Mouse (Mus musculus): Measurements from ENCODE around the gene Defb47. TPM values are rescaled to one million over a fixed set of nuclear protein-coding genes. Genes with fewer than 3 reads are reported as not detected.

Defb47 gene
- polyA plus RNA-seq, 1 experiment from 2014 or later = not detected

GRCm38 (mm10) chr14:63011471-63011870 lies 13.6 kb downstream of the Defb47 start, which contains the start of gene Defb43:
Gene Defb43, plus strand, starts transcription at chr14:63011771.
- ATAC-seq = no peak
- no peaks in the 10 kb centered on the region for H3K9me3 ChIP-seq (replicated peaks)
- 96% methylated on average over 5 of the region's 5 CpGs for WGBS

GRCm38 (mm10) chr14:63013082-63013481 lies 15.2 kb downstream of the Defb47 start:
- Histone ChIP-seq H3K27me3 (no peaks in the 10 kb centered on the region), H3K9ac (no peak overlapping the region), H3K36me3 (ENCODE audit: poor library complexity, severe bottlenecking) (no peaks in the 10 kb centered on the region), H3K4me1 (no peaks in the 10 kb centered on the region), H3K4me2 (no peak overlapping the region), H3K27ac (no peak overlapping the region), H3K9me3 (replicated peaks) (no peaks in the 10 kb centered on the region), H3K4me3 (no peak overlapping the region)
- WGBS = 81% methylated on average over 4 of the region's 4 CpGs
- no peak for ATAC-seq

More at GRCm38 (mm10) chr14:63011471-63011870, 13.6 kb downstream of the Defb47 start, which contains the start of gene Defb43:
- H3K4me2 ChIP-seq = no peak within 1 kb of the TSS
- no peaks in the 10 kb centered on the region for H3K27me3 ChIP-seq
- H3K4me1 ChIP-seq = no peaks in the 10 kb centered on the region
- no peak within 1 kb of the TSS for H3K9ac ChIP-seq
- no peak within 1 kb of the TSS for H3K4me3 ChIP-seq
- no peaks in the 10 kb centered on the region for H3K36me3 ChIP-seq (ENCODE audit: poor library complexity, severe bottlenecking)
- H3K27ac ChIP-seq = no peak within 1 kb of the TSS

DNA sequence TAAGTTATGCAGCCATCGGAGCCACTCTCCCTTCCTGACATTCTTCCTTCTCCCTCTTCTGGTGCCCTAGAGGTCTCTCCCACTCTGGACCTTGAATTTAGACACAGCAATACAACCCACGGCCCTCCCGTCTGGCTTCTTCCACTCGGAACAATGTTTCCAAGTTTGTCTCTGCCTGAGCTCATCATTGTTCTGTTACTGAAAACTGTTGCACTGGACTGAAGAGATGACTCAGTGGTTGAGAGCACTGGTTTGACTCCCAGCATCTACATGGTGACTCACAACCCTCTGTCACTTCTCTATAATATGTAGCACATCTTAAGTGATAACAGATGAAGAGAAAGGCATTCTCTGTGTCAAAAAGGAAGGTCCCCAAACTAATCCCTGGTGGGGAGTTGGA lies 16.8 kb downstream of the Defb47 start:
- no peaks in the 10 kb centered on the region for H3K4me1 ChIP-seq
- no peaks in the 10 kb centered on the region for H3K27me3 ChIP-seq
- H3K36me3 ChIP-seq (ENCODE audit: poor library complexity, severe bottlenecking) = no peaks in the 10 kb centered on the region
- H3K4me2 ChIP-seq = no peak overlapping the region
- 94% methylated on average over 4 of the region's 4 CpGs for WGBS
- H3K9ac ChIP-seq = no peak overlapping the region
- no peak for ATAC-seq
- H3K4me3 ChIP-seq = no peak overlapping the region
- H3K9me3 ChIP-seq (replicated peaks) = no peaks in the 10 kb centered on the region
- no peak overlapping the region for H3K27ac ChIP-seq

DNA sequence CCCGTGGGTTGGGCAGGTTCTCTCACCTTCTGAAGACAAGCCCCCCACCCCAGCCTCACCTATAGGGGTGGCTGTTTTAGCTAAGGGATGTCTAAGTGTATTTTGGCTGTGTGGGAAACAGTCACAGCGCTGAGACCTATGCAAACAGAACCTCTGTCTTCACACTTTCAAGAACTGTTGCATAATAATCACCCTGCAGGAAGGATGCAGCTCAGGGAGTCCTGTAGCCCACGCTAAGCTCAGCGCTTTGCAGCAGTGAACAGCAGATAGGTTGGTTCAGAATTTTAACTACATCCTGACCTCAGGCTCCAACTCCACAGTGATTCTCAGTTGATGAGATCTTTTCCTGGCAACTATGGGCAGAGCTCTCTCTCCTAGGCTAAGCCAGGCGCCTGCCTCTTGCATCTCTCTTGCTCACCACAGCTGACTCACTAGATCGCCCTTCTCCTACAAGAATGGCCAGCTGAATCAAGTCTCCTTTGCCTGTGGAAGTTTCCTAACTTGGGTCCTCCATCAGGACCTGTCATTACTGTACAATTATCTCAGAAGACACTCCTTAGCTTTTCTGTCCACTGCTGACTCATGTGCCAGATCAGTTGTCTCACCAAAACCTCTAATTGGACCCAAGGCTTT lies 22.8 kb downstream of the Defb47 start:
- no peak overlapping the region for H3K4me3 ChIP-seq
- no peak for ATAC-seq
- WGBS = 64% methylated on average over 6 of the region's 6 CpGs

DNA sequence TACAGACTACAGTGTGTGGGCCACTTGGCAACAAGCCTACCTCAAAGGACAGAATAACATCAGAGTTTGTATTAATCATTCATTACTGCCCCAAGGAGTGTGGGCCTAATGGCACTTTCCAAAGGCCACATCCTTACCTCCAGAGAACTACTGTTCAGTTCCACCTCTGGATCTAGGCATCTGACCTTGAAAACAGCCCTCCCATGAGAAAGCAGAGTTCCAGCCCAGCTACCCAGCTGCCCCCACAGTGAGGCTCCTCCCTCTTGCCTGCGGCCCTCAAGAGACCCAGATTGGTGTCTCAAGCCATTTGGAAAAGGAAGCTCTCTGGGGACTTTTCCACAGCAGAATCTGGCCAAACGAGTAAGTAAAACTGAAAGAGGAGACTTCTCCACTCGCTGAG lies 48.8 kb downstream of the Defb47 start, which contains the start of gene Defb42:
Defb42 (plus strand) TSS at position 301 of the 400 bp plus-strand sequence.
- H3K4me3 ChIP-seq = no peak within 1 kb of the TSS
- no peak within 1 kb of the TSS for H3K9ac ChIP-seq
- no peak for ATAC-seq
- H3K4me2 ChIP-seq = no peak within 1 kb of the TSS
- no peaks in the 10 kb centered on the region for H3K27me3 ChIP-seq
- H3K4me1 ChIP-seq = no peaks in the 10 kb centered on the region
- H3K9me3 ChIP-seq (replicated peaks) = no peaks in the 10 kb centered on the region
- 81% methylated on average over 3 of the region's 3 CpGs for WGBS
- H3K27ac ChIP-seq = no peak within 1 kb of the TSS
- no peaks in the 10 kb centered on the region for H3K36me3 ChIP-seq (ENCODE audit: poor library complexity, severe bottlenecking)

More for the DNA sequence above, 22.8 kb downstream of the Defb47 start:
- H3K4me1 ChIP-seq = no peaks in the 10 kb centered on the region
- no peaks in the 10 kb centered on the region for H3K36me3 ChIP-seq (ENCODE audit: poor library complexity, severe bottlenecking)
- no peak overlapping the region for H3K4me2 ChIP-seq
- no peaks in the 10 kb centered on the region for H3K27me3 ChIP-seq
- no peaks in the 10 kb centered on the region for H3K9me3 ChIP-seq (replicated peaks)
- H3K27ac ChIP-seq = no peak overlapping the region
- no peak overlapping the region for H3K9ac ChIP-seq

DNA sequence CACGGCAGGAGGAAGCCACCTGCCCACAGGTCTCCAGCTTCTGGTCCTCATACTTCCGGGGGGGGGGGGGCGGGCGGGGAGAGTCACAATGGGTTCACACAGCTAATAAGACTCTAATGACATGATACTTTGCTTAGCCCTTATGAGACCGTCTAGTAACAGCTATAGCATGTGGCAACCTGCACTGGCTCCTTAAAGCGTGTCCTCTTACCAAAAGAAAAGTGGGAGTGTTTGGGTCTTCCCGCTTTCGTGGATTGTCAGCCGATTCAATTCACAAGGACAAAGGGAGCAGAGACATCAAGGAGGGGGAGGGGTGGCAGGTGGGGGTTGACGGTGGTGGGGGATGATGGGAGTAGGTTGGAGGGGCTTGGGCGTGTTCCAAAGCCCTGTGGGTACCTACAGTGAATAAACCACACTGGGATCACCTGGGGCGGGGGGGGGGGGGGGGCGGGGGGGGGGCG lies 52.1 kb downstream of the Defb47 start, which contains the start of gene Defb30:
Defb30 (minus strand) TSS at position 51 of the 461 bp plus-strand sequence.
- Histone ChIP-seq H3K4me2 (no peak within 1 kb of the TSS), H3K9me3 (replicated peaks) (no peaks in the 10 kb centered on the region), H3K27ac (no peak within 1 kb of the TSS), H3K27me3 (no peaks in the 10 kb centered on the region), H3K4me1 (peaks cover 5% of the 10 kb centered on the region; the same call in 1 of the 2 replicates), H3K9ac (no peak within 1 kb of the TSS), H3K36me3 (ENCODE audit: poor library complexity, severe bottlenecking) (no peaks in the 10 kb centered on the region), H3K4me3 (no peak within 1 kb of the TSS)
- ATAC-seq = no peak
- 74% methylated on average over 12 of the region's 14 CpGs for WGBS

Other genes starting within 250 kb of the Defb47 start
- 17.9 and 19.4 TPM in 2 replicates for gene Ints6, start 236.9 kb upstream of the Defb47 start, polyA plus RNA-seq (2015; fragmentation: Nextera tagmentation; extraction: Ambion mirVana)
- gene Wdfy2, start 160.4 kb upstream of the Defb47 start, polyA plus RNA-seq (2015; fragmentation: Nextera tagmentation; extraction: Ambion mirVana) = 7.3 and 8.5 TPM in 2 replicates
- not detected in 2 replicates for gene Defb48, start 13.6 kb upstream of the Defb47 start, polyA plus RNA-seq (2015; fragmentation: Nextera tagmentation; extraction: Ambion mirVana)
- not detected in 2 replicates for gene Defb43, start 13.7 kb downstream of the Defb47 start, polyA plus RNA-seq (2015; fragmentation: Nextera tagmentation; extraction: Ambion mirVana)
- gene Defb42, start 48.9 kb downstream of the Defb47 start, polyA plus RNA-seq (2015; fragmentation: Nextera tagmentation; extraction: Ambion mirVana) = 0.37 TPM in 1 of 2 replicates, not detected in the other
- not detected in 2 replicates for gene Defb30, start 51.9 kb downstream of the Defb47 start, polyA plus RNA-seq (2015; fragmentation: Nextera tagmentation; extraction: Ambion mirVana)